Mouse (Mus musculus): Measurements from ENCODE around the gene Abcg1.

The Abcg1 gene

DNA sequence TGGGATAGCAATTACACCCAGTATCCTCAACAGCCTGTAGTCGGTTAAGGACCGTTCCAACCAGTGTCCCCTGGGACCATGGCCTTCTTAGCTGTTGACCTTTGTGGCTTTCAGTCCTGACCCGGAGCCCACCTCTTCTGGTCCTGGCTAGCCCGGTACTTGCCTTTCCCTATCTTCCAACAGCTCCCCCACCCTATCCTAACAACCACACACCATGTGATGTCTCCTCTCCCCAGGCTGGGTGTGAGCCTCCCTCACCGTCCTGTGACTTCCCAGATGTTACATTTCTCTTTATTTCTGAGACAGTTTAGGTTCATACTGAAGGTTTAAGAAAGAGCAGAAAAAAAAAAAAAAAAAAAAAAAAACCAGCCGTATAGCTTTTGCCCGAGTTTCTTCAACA lies 17.1 kb upstream of the Abcg1 start:
- 90% methylated on average over 7 of the region's 7 CpGs for WGBS

DNA sequence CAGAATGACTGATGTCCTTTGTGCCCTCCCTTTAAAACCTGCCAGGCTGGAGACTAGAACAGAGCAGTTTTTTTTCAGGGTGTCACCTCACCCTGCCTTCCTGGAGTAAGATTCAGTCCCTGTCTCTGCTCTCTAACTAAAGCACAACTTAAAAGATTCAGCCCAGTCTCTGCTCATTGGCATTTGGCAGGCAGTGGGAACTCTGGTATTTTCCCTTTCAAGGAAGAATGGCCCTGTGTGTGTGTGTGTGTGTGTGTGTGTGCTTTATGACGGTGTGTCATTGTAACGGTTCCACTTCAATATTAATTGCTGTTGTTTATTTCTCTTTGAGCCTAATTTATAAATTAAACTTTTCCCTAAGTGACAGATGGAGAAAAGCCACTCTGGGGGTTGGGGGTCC lies 14.7 kb upstream of the Abcg1 start:
- 67% methylated on average over 2 of the region's 2 CpGs for WGBS

DNA sequence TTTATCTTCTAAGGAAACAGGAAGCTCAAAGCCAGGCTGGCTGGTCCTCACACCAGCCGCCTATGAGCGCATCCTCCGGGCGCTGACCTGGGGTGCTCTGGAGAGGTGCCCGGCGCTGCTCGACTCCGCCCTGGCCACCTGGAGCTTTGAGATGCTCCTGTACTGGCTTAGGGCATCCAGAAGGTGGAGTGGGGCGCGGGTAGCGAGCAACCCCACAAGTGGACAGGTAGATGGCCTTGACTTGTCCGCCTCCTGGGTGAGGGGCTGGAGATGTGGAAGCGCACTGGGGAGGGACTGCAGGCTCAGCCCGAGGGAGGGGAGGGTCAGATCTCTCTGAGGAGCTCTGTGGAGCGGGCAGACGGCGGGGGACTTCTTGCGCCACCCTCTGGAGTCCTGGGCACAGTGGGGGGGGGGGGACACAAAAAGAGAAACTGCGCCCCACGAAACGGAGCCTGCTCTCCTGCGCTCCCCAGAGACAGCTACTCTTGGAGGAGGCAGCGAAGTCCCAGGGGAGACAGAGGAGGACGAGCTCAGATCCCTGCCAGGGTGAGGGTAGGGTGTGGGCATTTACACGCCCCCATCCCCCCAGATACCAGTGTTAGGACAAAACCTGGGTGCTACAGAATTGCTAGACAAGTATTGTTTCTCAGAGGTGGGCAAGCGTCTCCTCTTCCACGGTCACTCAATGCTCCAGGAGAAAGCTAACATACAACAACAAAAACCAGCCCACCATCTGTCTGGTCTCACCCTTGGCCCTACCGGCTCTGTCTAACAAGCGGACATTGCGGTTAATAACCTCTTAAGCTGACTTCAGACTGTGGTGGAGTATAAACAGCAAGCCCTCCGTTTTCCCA lies 643 bp downstream of the Abcg1 start:
- WGBS = 2% methylated on average over 31 of the region's 31 CpGs

DNA sequence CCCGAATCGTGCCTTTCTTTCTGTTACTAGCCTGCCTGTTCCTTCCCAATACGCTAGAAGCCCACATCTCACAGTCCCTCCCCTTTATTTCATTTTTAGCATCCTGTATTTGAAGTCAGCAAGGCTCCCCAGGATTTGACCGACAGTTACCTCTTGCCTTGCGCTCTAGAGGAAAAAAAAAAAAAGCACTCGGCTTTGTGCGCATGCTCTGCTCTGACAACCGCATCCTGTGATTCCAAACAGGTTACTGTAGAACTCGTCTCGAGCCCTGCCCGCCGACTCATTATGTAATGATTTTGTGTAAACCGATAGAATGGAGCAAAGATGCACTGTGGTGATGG lies 1.2 kb downstream of the Abcg1 start:
- 1% methylated on average over 13 of the region's 13 CpGs for WGBS

DNA sequence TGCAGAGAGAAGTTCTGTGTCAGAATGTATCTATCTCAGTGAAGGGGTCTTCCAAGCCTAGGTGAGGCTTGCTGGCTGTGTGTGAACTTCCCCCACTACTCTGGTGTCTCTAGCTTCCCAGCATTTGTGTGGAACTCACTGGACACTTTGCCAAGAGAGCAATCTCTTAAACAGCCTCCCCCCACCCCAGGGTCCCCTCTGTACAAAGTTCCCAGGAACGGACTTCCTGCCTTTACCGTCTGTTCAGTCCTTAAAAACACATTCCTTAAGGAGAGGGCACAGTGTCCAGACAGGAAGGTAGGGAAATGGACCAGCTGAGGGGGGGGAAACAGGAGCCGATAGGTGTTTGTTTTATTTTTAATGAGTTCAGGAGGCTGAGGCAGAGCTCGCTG lies 2.7 kb downstream of the Abcg1 start:
- WGBS = 45% methylated on average over 4 of the region's 4 CpGs

DNA sequence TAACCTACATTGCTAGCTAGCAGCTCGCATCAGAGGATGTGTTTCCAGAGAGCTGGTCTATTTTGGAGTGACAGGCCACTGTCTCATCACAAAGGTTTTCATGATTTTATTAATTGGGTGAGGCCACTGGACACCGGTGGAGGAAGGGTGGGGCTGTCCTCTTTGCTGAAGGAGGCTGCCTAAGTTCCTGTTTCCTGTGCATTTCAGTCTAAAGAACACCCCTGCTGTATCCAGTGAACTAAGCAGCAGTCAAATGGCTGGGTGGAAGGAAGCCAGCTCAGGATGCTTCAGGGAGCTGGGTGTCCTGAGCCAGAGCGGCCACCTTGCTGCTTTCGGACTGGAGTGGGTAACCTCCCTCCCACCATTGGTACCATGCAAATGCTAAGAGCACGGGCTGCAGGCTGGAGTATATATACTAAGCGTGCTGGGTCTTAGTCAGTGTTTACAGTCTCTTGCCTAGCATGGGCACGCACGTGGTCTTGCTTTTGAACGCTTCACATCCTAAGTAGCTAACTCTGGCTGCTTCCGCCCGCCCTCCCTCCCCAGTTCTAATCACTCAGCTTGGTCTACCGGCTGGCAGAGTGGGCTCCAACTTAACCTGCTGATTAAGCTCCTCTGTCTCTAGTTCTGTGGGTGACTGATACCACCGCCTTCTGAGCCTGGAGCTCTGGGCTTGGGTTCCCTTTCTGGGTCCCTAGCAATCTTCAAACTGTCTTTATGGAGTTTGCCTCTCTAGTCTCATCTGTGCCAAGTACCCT lies 3.3 kb downstream of the Abcg1 start:
- WGBS = 23% methylated on average over 13 of the region's 13 CpGs

DNA sequence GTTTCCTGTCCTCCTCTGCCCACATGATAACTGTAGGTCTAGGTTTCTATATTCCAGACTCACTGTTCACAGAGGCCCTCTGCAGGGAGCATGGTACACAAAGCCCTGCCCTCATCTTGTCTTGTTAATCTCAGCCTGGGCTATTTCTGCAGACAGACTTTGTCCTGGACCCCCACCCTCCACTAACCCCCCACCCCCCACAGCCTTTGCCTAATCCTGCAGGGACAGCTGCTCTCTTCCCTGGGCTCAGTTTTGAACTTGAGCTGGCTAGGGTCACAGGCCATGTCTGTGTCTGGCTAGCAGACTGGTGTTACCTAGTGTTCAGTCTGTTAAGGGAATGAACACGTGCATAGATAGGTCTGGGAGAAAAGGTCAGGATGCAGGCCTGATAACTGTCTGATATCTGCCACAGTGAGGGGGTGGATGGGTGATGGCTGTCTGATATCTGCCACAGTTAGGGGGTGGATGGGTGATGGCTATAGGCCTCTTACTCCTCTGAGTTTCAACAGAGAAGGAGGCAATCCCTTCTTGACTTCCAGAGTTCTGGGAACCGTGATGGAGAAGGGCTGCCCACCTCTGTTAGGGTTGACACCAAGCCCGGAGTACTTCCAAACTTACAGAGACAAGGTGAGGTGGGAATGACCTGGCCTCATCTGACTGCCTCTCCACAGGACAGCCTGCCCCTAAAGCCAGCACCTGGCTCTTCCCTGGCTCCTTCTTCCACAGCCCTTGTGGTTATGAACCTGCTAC lies 4.0 kb downstream of the Abcg1 start:
- WGBS = 83% methylated on average over 3 of the region's 3 CpGs

DNA sequence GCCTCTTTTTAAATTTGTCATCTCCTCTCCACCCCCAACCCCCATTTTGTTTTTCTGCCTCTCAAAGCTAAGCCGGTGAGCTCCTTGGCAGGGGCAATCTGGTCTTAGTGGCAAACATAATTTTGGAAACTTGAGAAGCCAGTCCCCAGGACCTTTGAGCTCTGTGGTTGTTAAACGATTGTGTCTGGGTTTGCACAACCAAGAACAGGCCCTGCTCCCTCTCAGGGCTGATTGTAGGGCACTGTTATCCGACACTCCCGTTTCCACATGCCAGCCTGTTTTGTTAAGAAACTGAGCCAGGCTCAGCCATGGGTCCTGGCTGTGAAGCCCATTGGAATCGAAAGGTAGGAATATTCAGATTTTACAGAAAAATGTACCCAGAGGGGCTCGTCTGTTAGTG lies 8.6 kb downstream of the Abcg1 start:
- WGBS = 79% methylated on average over 6 of the region's 6 CpGs

DNA sequence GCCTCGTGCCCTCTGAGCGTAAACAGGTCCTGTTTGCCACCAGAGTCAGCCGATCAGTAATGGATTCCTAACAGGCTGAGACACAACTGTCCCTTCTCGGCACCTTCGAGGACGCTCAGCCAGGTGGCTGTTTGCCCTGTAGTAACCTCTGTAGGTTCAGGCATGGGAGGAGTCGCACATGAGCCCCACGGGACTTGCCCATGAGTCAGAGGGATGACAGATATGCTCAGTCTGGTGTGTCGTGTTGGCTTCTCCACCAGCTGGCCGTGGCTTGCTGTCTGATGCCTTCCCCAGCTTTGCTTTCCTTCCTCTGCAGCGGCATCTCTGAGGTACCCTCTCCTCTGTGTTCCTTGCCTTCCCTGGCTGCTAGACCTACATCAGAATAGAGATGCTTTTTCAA lies 9.6 kb downstream of the Abcg1 start:
- whole genome bisulfite sequencing = 61% methylated on average over 11 of the region's 11 CpGs

DNA sequence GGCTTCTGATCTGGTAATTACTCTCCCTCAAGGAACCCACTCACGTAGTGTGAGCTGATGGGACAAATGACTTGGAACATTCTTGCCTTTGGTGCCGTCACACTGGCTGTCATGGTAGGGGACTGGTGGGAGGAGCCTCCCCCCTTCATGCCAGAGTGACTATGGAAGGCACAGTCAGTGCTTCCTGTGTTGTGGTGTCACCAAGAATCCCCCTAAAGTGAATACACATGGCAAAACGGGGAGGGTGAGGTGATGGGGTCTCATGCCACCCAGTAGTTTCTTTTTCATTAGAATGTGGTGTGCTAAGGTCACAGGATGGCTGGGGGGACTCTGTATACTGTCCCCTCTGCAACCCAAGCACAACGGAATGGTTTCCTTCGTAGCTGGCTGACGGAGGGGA lies 11.6 kb downstream of the Abcg1 start:
- 92% methylated on average over 6 of the region's 6 CpGs for WGBS

DNA sequence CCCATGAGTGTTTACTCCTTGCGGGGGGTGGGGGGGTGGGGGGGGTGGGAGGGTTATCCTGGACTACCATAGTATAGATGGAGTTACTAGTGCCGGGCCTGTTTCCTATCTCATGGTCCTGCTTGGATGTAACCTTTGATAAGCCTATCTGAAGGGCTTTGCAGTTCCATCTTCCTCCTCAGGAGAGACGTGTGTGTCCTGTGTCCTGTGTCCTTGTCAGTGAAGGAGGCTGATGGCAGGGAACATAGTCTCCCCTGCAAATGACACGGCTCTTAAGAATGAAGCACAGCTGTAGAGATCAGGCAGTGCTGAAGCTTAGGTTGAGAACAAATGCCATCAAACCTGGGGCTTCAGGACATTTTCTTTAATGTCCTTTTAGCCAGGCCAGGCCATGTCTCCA lies 12.4 kb downstream of the Abcg1 start:
- 80% methylated on average over 4 of the region's 4 CpGs for WGBS

DNA sequence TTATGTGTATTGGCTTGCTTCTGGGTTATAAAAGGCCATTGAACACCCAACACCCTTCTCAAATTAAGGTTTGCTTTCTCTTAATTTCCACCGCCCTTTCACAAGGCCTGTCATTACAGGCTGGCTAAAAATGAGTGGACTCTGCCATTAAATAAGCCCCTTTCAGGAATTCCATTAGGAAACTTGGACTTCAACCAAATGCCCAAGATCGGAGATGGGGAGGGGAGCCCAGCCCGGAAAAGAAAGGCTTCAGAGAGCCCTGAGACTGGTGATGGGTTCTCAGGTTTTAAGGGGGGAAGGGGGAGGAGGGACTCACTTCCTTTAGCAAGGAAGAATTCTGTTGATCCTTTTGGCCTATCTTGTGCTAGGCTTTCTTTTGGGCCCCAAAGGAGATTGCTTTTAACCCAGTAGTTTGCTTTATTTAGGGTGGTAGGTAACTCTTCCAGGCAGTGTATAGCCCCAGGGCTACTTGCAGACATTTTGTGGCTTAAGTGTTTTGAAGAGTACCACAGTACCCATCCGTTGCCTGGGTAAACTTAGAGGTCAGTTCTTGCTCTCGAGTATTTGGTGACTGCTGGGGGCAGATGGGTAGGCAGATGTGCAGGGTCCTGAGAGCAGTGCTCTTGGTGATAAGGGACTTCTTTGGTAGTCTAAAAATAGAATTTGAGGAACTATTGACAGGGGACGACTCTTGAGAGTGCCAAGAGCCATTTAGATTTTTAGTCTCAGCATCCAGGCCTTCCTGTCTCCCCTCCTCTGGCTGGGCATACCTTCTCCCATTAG lies 13.1 kb downstream of the Abcg1 start:
- 59% methylated on average over 6 of the region's 6 CpGs for WGBS

DNA sequence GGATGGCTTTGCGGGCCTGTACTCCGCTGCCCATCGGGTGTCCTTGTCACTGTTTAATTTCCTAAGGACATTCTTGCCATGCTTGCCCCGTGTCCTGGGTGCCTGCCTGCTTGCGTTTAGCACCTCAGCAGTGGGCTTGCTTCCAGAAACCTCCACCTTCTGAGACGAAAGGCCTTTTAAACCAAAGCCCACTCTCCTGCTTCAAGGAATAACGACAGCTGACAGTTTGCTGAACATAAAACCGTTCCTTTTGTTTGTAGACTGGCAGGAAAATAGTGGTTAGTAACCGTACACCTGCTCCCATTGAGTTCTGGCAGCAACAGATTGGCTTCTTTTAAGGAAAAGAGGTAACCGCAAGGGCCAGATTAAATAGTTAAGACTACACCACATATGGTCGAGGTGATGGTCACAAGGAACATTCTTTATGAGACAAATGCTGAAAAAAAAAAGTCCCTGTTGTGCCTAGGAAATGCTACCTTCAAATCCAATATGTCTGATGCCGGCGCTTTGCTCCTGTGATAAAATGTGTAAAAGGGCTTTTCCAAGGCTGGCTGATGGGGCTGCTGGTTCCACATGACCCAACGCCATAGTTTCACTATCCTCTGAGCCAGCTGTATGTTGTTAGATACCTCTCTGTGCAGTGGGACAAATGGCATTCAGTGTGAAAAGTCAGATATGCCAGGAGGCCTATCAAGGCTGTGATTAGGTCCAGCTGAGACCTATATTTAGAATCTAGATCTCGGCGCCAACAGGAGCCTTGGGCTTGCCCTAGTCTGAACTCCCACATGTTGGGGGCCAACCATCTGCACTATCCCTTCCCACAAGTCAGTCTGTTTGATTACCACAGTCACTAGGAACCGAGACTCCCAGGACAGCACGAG lies 14.2 kb downstream of the Abcg1 start:
- 53% methylated on average over 18 of the region's 18 CpGs for WGBS

DNA sequence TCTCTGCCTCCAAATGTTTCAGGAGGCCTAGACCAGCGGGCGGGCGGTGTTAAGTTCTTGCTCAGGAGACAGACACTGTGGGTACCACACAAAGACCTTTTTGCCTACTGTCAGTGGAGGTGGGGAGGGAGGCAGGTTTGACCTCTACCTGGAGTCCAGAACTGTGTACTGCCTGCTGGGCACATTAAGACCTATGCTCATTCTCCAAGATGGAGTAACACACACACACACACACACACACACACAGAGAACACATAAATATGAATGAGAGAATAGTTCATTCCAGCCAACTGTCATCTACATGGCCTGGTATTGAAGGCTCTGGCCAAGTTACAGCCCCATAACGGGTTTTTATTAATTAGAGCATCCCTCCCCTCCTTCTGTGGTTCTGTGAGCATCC lies 15.4 kb downstream of the Abcg1 start:
- WGBS = 61% methylated on average over 4 of the region's 4 CpGs

DNA sequence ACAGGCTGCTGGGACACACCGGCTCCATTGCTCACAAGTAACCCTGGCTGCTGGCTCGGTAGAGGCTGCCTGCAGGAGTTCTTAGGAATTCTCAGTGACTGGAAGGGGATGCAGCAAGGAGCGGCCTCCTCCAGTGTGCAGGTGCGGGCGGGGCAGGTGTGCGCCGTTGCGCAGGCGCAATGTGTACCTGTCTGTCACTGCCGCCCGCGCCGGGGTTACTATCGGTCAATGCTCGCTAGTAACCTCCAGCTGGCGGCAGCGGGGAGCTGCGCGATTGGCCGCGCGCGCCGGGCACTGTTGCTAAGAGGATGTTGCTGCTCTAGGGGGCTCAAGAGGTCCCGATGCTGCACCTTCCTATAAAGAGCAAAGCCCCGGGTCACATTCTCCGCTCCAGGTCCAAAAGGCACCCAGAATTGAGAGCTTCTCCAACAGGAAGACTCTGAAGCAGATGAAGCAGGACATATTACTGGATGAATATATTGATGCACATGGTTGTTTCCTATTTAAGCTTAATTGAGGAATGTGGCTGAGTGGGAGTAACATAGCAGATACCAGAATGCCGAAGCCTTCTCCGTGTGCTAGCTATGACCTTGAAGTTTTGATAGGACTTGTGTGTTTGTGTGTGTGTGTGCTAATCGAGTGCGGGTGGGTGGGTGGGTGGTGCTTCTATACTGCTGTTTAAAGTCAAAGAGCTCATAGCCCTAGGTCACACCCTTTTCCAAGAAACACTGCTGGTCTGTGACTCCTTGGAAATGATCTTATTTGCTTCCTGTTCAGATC lies 16.0 kb downstream of the Abcg1 start:
- 4% methylated on average over 31 of the region's 31 CpGs for WGBS

DNA sequence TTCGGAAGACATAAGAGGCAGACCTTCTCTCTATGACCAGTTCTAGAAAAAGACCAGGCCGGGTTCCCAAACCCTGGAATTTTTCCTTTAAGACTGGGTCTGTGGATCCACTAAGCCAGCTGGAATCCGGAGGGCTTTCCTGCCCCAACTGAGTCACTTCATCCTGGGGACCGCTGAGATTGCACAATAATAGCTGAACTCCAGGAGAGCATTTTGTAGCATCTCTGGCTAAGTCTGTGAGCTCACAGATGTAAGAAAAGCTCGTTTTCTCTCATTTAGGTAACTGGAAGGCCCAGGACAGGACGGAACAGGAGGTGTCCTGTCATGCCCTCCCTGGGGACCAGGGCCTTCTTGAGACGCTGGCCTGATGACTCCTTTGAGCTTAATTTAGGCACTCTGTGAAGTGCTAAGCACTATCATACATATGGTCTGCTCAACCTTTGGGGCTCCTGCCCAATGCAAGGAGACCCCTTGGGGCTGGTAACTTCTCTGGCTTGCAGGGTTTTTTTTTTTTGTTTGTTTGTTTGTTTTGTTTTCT lies 16.6 kb downstream of the Abcg1 start:
- WGBS = 38% methylated on average over 7 of the region's 7 CpGs

DNA sequence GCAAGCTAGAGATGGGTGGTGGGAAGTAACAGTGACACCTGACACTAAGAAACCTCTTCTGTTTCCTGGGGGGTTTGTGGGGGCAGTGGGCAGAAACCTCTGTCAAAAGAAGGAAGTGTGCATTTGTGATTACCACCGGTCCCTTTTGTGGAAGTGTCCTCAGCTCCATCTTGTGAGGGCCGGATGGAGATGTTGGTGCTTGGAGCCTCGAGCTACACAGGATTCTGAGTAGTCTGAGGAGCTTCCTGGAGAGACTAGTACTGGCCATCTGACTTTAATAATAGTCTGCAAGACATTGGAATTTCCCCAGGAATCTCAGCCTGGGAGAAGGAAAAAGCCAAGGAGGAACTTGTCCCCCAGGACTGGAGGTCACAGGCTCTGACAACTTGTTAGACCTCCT lies 17.2 kb downstream of the Abcg1 start:
- WGBS = 62% methylated on average over 3 of the region's 3 CpGs

DNA sequence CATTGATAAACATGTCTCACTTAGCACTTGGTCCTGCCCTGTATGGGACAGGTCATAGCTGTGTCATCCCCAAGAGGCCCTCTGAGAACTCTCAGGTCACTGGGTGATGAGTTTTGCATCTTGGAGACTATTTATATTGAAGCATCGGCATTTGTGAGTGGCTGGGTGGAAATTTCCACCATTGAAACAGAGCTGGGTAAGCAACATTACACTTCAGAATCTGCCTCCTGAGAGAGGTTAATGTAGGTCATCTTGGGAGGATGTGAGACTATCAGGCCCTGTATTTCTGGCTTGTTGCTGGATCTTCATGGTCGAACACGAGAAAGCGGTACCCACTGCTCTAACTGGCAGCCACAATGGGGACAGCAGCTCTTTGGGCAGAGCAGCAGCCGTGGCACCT lies 18.0 kb downstream of the Abcg1 start:
- 68% methylated on average over 5 of the region's 5 CpGs for WGBS

DNA sequence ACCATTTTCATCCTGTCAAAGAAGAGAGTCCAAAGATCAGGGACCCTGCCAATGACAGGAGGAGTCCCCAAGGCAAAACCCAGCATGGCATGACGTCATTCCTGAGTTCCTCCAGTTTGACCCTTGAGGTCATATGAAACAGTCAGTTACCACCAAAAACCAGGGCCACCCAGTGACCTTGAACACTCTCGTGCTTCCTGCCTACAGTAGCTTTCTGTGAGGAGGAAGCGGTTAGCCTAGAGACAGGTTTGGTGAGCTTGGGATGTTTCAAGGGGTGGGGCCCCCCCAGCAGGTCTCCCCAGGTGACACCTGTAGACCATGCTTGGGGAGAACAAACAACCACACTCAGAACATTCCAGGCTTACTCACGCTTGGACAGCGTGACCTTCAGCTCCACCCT lies 20.1 kb downstream of the Abcg1 start:
- WGBS = 88% methylated on average over 5 of the region's 5 CpGs

DNA sequence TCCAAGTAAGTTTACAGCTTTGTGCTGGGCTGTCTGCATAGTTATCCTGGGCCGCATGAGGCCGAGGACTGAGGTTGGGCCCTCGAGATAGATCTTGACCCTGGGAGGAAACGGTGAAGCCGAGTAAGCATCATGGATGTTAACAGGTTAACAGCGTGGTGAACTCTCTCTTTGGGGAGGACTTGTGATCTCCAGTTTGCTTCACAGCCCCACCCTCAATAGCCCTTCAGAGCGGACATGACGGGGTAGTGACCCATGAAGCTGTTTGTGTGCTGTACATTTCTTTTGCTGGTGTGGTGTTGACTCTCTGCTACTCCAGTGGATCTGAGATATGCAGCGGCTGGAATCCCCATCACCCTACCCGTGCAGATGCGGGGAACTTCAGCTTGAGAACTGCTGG lies 21.1 kb downstream of the Abcg1 start:
- 85% methylated on average over 11 of the region's 11 CpGs for WGBS

Data from cerebral cortex, adult 2 months (tissue).